Mouse (Mus musculus) gastrocnemius, postnatal 25 days (tissue): ENCODE data around the gene Tbc1d15. TPM values are rescaled to one million over a fixed set of nuclear protein-coding genes. Genes with fewer than 3 reads are reported as not detected.
A peak's percentile ranks its signal among the peaks of the same experiment; 100 is the strongest.

ENCODE experiments used
- DNase-seq: peaks from one replicate; pipeline ENCODE4 v3.0.0; 2022
- long read RNA-seq, 2 experiments: library from polyadenylated mRNA; stranded (forward); transcript quantifications; one replicate each; pipeline ENCODE4 v2.0.0; 2021
- total RNA-seq, 2 experiments: library from RNA; stranded (reverse); gene quantifications; 1 replicate in 1 of 2; 2 replicates in 1 of 2; pipeline ENCODE4 v1.2.3; 2021

Tbc1d15 gene
- 10 to 100 TPM; 35.9 to 40.5 TPM for total RNA-seq
- long read RNA-seq, experiment 1, transcript Tbc1d15-201 (17 exons, 3,752 nt) = major isoform, 11 of 25 reads
- long read RNA-seq, experiment 1, partial matches to known transcripts = 11 of 25 reads
- long read RNA-seq, experiment 1, other reads (novel, unspliced or antisense) = 3 of 25 reads
- long read RNA-seq, experiment 2, transcript Tbc1d15-201 (17 exons, 3,752 nt) = major isoform, 32 of 49 reads
- long read RNA-seq, experiment 2, partial matches to known transcripts = 8 of 49 reads
- long read RNA-seq, experiment 2, other reads (novel, unspliced or antisense) = 9 of 49 reads

GRCm38 (mm10) chr10:115251088-115251934, at the start of gene Tbc1d15:
Gene Tbc1d15, minus strand, starts transcription at chr10:115251467.
- peak; percentile 96 for DNase-seq

GRCm38 (mm10) chr10:115298683-115299082, 47.4 kb upstream of the Tbc1d15 start:
- no peak for DNase-seq

GRCm38 (mm10) chr10:115297582-115297981, 46.3 kb upstream of the Tbc1d15 start:
- no peak for DNase-seq

GRCm38 (mm10) chr10:115296401-115296935, 45.2 kb upstream of the Tbc1d15 start:
- DNase-seq = no peak

GRCm38 (mm10) chr10:115295162-115295561, 43.9 kb upstream of the Tbc1d15 start:
- DNase-seq = no peak

- DNase-seq = no peak
These were observed 43.4 kb upstream of the Tbc1d15 start for GRCm38 (mm10) chr10:115294715-115295114.

- no peak for DNase-seq
These were observed 42.7 kb upstream of the Tbc1d15 start for GRCm38 (mm10) chr10:115293946-115294345.

GRCm38 (mm10) chr10:115290671-115291070, 39.4 kb upstream of the Tbc1d15 start:
- DNase-seq = no peak

- DNase-seq = no peak
These were observed 37.6 kb upstream of the Tbc1d15 start for GRCm38 (mm10) chr10:115288856-115289255.

- no peak for DNase-seq
These were observed 32.9 kb upstream of the Tbc1d15 start for GRCm38 (mm10) chr10:115284170-115284569.

- DNase-seq = no peak
These were observed 30.1 kb upstream of the Tbc1d15 start for GRCm38 (mm10) chr10:115281381-115281780.

GRCm38 (mm10) chr10:115271649-115272048, 20.4 kb upstream of the Tbc1d15 start:
- DNase-seq = no peak

GRCm38 (mm10) chr10:115270612-115271390, 19.5 kb upstream of the Tbc1d15 start:
- no peak for DNase-seq

- DNase-seq = no peak
These were observed 11.8 kb upstream of the Tbc1d15 start for GRCm38 (mm10) chr10:115262926-115263562.

- DNase-seq = no peak
These were observed 11.0 kb upstream of the Tbc1d15 start for GRCm38 (mm10) chr10:115262261-115262660.

- DNase-seq = no peak
These were observed 10.2 kb upstream of the Tbc1d15 start for GRCm38 (mm10) chr10:115261428-115261827.

- no peak for DNase-seq
These were observed 4.9 kb upstream of the Tbc1d15 start for GRCm38 (mm10) chr10:115256162-115256561.

- no peak for DNase-seq
These were observed 2.3 kb upstream of the Tbc1d15 start for GRCm38 (mm10) chr10:115253521-115253920.

GRCm38 (mm10) chr10:115252321-115252757, 1.1 kb upstream of the Tbc1d15 start:
- no peak for DNase-seq

- no peak for DNase-seq
These were observed 806 bp downstream of the Tbc1d15 start for GRCm38 (mm10) chr10:115250235-115251087.

GRCm38 (mm10) chr10:115248041-115248440, 3.2 kb downstream of the Tbc1d15 start:
- no peak for DNase-seq
